Mouse (Mus musculus) stomach, postnatal 0 days (tissue): ENCODE measurements at regions not wholly inside any gene's neighbourhood (a gene's known extent, or its start where the extent isn't known, plus 50 kb on each side); places are given as distances from the start of the nearest gene placed in this dataset.

Experiments used
- CTCF ChIP-seq: IDR thresholded peaks from 2 replicates; pipeline ENCODE4 v1.5.1; 2016; ENCODE audit warnings: antibody characterized with exemption, low read depth, mild to moderate bottlenecking, moderate library complexity
- EP300 ChIP-seq: optimal IDR thresholded peaks from 2 replicates; pipeline ENCODE3; 2016; ENCODE audit warnings: antibody characterized with exemption

DNA sequence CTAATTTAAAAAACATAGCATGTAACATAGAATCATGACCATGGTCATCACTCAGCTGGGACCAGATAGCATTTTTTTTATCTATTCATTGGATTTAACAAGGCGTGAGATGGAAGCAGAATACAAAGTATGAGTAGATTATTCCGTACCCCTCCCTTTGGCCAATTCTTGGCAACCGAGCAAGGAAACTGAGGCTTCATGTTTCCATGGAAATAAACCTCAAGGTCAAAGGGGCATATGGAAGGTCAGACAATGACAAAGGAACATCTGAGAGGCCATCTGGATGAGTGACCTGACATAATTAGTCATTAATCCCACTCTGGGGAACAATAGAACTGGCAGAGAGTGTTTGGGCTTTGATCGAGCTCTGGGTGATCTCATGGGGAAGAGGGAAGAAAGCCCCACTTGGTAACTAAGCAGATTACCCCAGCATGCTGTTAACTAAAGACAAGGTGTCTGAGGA, 222.8 kb upstream of the Gm49339 start:
- TF ChIP-seq CTCF (no peak), EP300 (no peak)
